Mouse (Mus musculus) cerebellum, adult 18-20 months (tissue): ENCODE results near the gene Dusp16.

Source experiments
- DNase-seq, 2 experiments: peaks; one replicate each; pipeline ENCODE4 v3.0.0; 2021

Dusp16 gene

GRCm38 (mm10) chr6:134733800-134734221 is 58.6 kb downstream of the Dusp16 start:
- DNase-seq = no peak

- no peak for DNase-seq
Measured at GRCm38 (mm10) chr6:134732813-134733212, 59.6 kb downstream of the Dusp16 start.

GRCm38 (mm10) chr6:134730978-134731377 is 61.4 kb downstream of the Dusp16 start:
- DNase-seq = no peak

- no peak for DNase-seq
Measured at GRCm38 (mm10) chr6:134725406-134725805, 67.0 kb downstream of the Dusp16 start.

GRCm38 (mm10) chr6:134723833-134724553 is 68.4 kb downstream of the Dusp16 start:
- DNase-seq = no peak

- no peak for DNase-seq
Measured at GRCm38 (mm10) chr6:134723326-134723725, 69.1 kb downstream of the Dusp16 start.

GRCm38 (mm10) chr6:134722906-134723305 is 69.5 kb downstream of the Dusp16 start:
- no peak for DNase-seq

- no peak for DNase-seq
Measured at GRCm38 (mm10) chr6:134721729-134722269, 70.6 kb downstream of the Dusp16 start.

- no peak for DNase-seq
Measured at GRCm38 (mm10) chr6:134720150-134720549, 72.3 kb downstream of the Dusp16 start.

GRCm38 (mm10) chr6:134719156-134719555 is 73.3 kb downstream of the Dusp16 start:
- no peak for DNase-seq

GRCm38 (mm10) chr6:134718668-134719065 is 73.8 kb downstream of the Dusp16 start:
- no peak for DNase-seq

GRCm38 (mm10) chr6:134717886-134718667 is 74.3 kb downstream of the Dusp16 start:
- no peak for DNase-seq

- no peak for DNase-seq
Measured at GRCm38 (mm10) chr6:134716168-134716587, 76.2 kb downstream of the Dusp16 start.

- no peak for DNase-seq
Measured at GRCm38 (mm10) chr6:134713897-134714296, 78.5 kb downstream of the Dusp16 start.

GRCm38 (mm10) chr6:134713321-134713720 is 79.1 kb downstream of the Dusp16 start:
- no peak for DNase-seq

GRCm38 (mm10) chr6:134710020-134710419 is 82.4 kb downstream of the Dusp16 start:
- no peak for DNase-seq

GRCm38 (mm10) chr6:134706467-134706866 is 86.0 kb downstream of the Dusp16 start:
- no peak for DNase-seq

- no peak for DNase-seq
Measured at GRCm38 (mm10) chr6:134703053-134703690, 89.3 kb downstream of the Dusp16 start.

GRCm38 (mm10) chr6:134702184-134702583 is 90.2 kb downstream of the Dusp16 start:
- no peak for DNase-seq

GRCm38 (mm10) chr6:134701211-134701602 is 91.2 kb downstream of the Dusp16 start:
- DNase-seq = no peak

- no peak for DNase-seq
Measured at GRCm38 (mm10) chr6:134700451-134701210, 91.8 kb downstream of the Dusp16 start.

GRCm38 (mm10) chr6:134698243-134698642 is 94.2 kb downstream of the Dusp16 start:
- DNase-seq = no peak

GRCm38 (mm10) chr6:134696554-134696953 is 95.9 kb downstream of the Dusp16 start:
- no peak for DNase-seq
